Mouse (Mus musculus) limb, embryonic 10.5 days (tissue): ENCODE data around the gene Zfp410. TPM values are rescaled to one million over a fixed set of nuclear protein-coding genes. Genes with fewer than 3 reads are reported as not detected.
A peak's percentile ranks its signal among the peaks of the same experiment; 100 is the strongest.
"Not testable (repeated sequence)": the region's sequence is repeated elsewhere in the genome, so short reads cannot be mapped to it uniquely, and the experiment has no call there.

Experiments
- DNase-seq: peaks from one replicate; pipeline ENCODE4 v3.0.0-alpha.2; 2017; ENCODE audit warnings: low spot score
- H3K27ac ChIP-seq: fragments of 300-500 bp; sonication (generic); 2 replicates; pipeline ENCODE4 v1.5.1; 2016; ENCODE audit warnings: mild to moderate bottlenecking
- H3K27me3 ChIP-seq: fragments of 300-500 bp; sonication (generic); 2 replicates; pipeline ENCODE4 v1.6.1; 2016; ENCODE audit warnings: low read depth, mild to moderate bottlenecking; ENCODE audit not compliant: poor library complexity, severe bottlenecking
- H3K36me3 ChIP-seq: fragments of 300-500 bp; sonication (generic); 2 replicates; pipeline ENCODE4 v1.6.1; 2016; ENCODE audit warnings: mild to moderate bottlenecking, moderate library complexity
- H3K4me1 ChIP-seq: fragments of 300-500 bp; sonication (generic); 2 replicates; pipeline ENCODE4 v1.6.1; 2016
- H3K4me3 ChIP-seq: fragments of 300-500 bp; sonication (generic); 2 replicates; pipeline ENCODE4 v1.5.1; 2016; ENCODE audit warnings: mild to moderate bottlenecking, moderate library complexity
- H3K9me3 ChIP-seq: fragments of 300-500 bp; sonication (generic); replicated peaks from 2 replicates; pipeline ENCODE4 v1.6.1; 2016; ENCODE audit warnings: mild to moderate bottlenecking
- WGBS: fragments of 180-500 bp; shearing (Covaris S2); methylation state at CpG from one replicate; pipeline ENCODE4 v1.1.7; 2016; 5-methylcytosine and 5-hydroxymethylcytosine counted together
- polyA plus RNA-seq: library from polyadenylated mRNA; unstranded; fragments of >200 nt; fragmentation: Nextera tagmentation; extraction: Ambion mirVana; gene quantifications from 2 replicates; pipeline ENCODE4 v1.2.1, GENCODE M21; 2016

Gene Zfp410
- polyA plus RNA-seq, 1 experiment from 2014 or later: 137 TPM

- no peaks in the 10 kb centered on the region for H3K27me3 ChIP-seq
- H3K36me3 ChIP-seq: peaks cover 27% of the 10 kb centered on the region
- H3K9me3 ChIP-seq: no peaks in the 10 kb centered on the region
- WGBS: 95% methylated on average over 2 of the region's 2 CpGs
- H3K4me3 ChIP-seq: no peak overlapping the region
- DNase-seq: no peak
- H3K4me1 ChIP-seq: no peaks in the 10 kb centered on the region
- H3K27ac ChIP-seq: no peak overlapping the region
Observed at GRCm38 (mm10) chr12:84299265-84299664, 17.4 kb upstream of the Zfp410 start.

- no peaks in the 10 kb centered on the region for H3K27me3 ChIP-seq
- 93% methylated on average over 5 of the region's 5 CpGs for WGBS
- H3K36me3 ChIP-seq: peaks cover 26% of the 10 kb centered on the region
- H3K4me3 ChIP-seq: no peak overlapping the region
- DNase-seq: no peak
- no peaks in the 10 kb centered on the region for H3K4me1 ChIP-seq
- H3K9me3 ChIP-seq: no peaks in the 10 kb centered on the region
- H3K27ac ChIP-seq: no peak overlapping the region
Observed at GRCm38 (mm10) chr12:84304101-84304500, 12.6 kb upstream of the Zfp410 start.

- H3K9me3 ChIP-seq: no peaks in the 10 kb centered on the region
- H3K4me1 ChIP-seq: no peaks in the 10 kb centered on the region
- no peak for DNase-seq
- no peak overlapping the region for H3K4me3 ChIP-seq
- H3K36me3 ChIP-seq: peaks cover 25% of the 10 kb centered on the region
- H3K27ac ChIP-seq: no peak overlapping the region
- no peaks in the 10 kb centered on the region for H3K27me3 ChIP-seq
- WGBS: 97% methylated on average over 1 of the region's 1 CpGs
Observed at GRCm38 (mm10) chr12:84304554-84304953, 12.1 kb upstream of the Zfp410 start.

GRCm38 (mm10) chr12:84311306-84311705, 5.3 kb upstream of the Zfp410 start:
- Histone ChIP-seq H3K36me3 (peaks cover 7% of the 10 kb centered on the region; the same call in 1 of the 2 replicates), H3K4me1 (peaks cover 5% of the 10 kb centered on the region), H3K27ac (no peak overlapping the region), H3K27me3 (no peaks in the 10 kb centered on the region), H3K4me3 (no peak overlapping the region), H3K9me3 (no peaks in the 10 kb centered on the region)
- DNase-seq: no peak
- WGBS: 84% methylated on average over 5 of the region's 5 CpGs

GRCm38 (mm10) chr12:84316006-84316405, 646 bp upstream of the Zfp410 start:
- Histone ChIP-seq H3K36me3 (peaks cover 6% of the 10 kb centered on the region; the same call in 1 of the 2 replicates), H3K4me3 (peak overlapping the region; percentile 83), H3K4me1 (peaks cover 21% of the 10 kb centered on the region), H3K27me3 (no peaks in the 10 kb centered on the region), H3K9me3 (no peaks in the 10 kb centered on the region), H3K27ac (peak overlapping the region; percentile 92)
- DNase-seq: no peak
- WGBS: 55% methylated on average over 7 of the region's 7 CpGs

- peaks cover 87% of the 10 kb centered on the region for H3K36me3 ChIP-seq
- WGBS: 85% methylated on average over 4 of the region's 4 CpGs
Observed at GRCm38 (mm10) chr12:84327111-84327512, 10.5 kb downstream of the Zfp410 start.

GRCm38 (mm10) chr12:84336963-84337625, 20.4 kb downstream of the Zfp410 start:
- Histone ChIP-seq H3K4me1 (no peaks in the 10 kb centered on the region), H3K9me3 (no peaks in the 10 kb centered on the region), H3K27me3 (no peaks in the 10 kb centered on the region), H3K4me3 (no peak overlapping the region), H3K36me3 (peaks cover 100% of the 10 kb centered on the region), H3K27ac (no peak overlapping the region)
- no peak for DNase-seq
- WGBS: 93% methylated on average over 11 of the region's 11 CpGs

More at GRCm38 (mm10) chr12:84327111-84327512, 10.5 kb downstream of the Zfp410 start:
- H3K4me3 ChIP-seq: no peak overlapping the region
- H3K9me3 ChIP-seq: no peaks in the 10 kb centered on the region
- H3K4me1 ChIP-seq: no peaks in the 10 kb centered on the region
- DNase-seq: no peak
- H3K27me3 ChIP-seq: no peaks in the 10 kb centered on the region
- no peak overlapping the region for H3K27ac ChIP-seq

GRCm38 (mm10) chr12:84347192-84347591, 30.5 kb downstream of the Zfp410 start:
- WGBS: 51% methylated on average over 2 of the region's 2 CpGs
- peaks cover 58% of the 10 kb centered on the region for H3K36me3 ChIP-seq

GRCm38 (mm10) chr12:84358699-84359098, 42.0 kb downstream of the Zfp410 start:
- not testable (repeated sequence) for H3K9me3 ChIP-seq
- 82% methylated on average over 2 of the region's 2 CpGs for WGBS

More at GRCm38 (mm10) chr12:84347192-84347591, 30.5 kb downstream of the Zfp410 start:
- Histone ChIP-seq H3K9me3 (no peaks in the 10 kb centered on the region), H3K4me3 (no peak overlapping the region), H3K27me3 (no peaks in the 10 kb centered on the region), H3K4me1 (no peaks in the 10 kb centered on the region), H3K27ac (no peak overlapping the region)
- peak; percentile 39 for DNase-seq

GRCm38 (mm10) chr12:84361555-84362489, 45.2 kb downstream of the Zfp410 start, which contains the start of the genes Coq6 and Fam161b:
TSS of gene Coq6 (plus strand) at chr12:84361657.
TSS of gene Fam161b (minus strand) at chr12:84361833.
- H3K4me1 ChIP-seq: peaks cover 16% of the 10 kb centered on the region
- no peaks in the 10 kb centered on the region for H3K9me3 ChIP-seq
- H3K36me3 ChIP-seq: peaks cover 1% of the 10 kb centered on the region
- H3K27me3 ChIP-seq: no peaks in the 10 kb centered on the region
- WGBS: 0% methylated on average over 51 of the region's 51 CpGs
- peak within 1 kb of the TSS; percentile 84 for H3K4me3 ChIP-seq
- DNase-seq: peak; percentile 90
- H3K27ac ChIP-seq: peak within 1 kb of the TSS; percentile 81

More at GRCm38 (mm10) chr12:84358699-84359098, 42.0 kb downstream of the Zfp410 start:
- H3K4me3 ChIP-seq, DNase-seq, H3K27ac ChIP-seq, H3K27me3 ChIP-seq: not testable (repeated sequence)
- Histone ChIP-seq H3K36me3 (peaks cover 12% of the 10 kb centered on the region; the same call in 1 of the 2 replicates), H3K4me1 (peaks cover 16% of the 10 kb centered on the region)

GRCm38 (mm10) chr12:84362872-84363271, 46.2 kb downstream of the Zfp410 start:
- Histone ChIP-seq H3K4me1 (peaks cover 16% of the 10 kb centered on the region), H3K36me3 (peaks cover 10% of the 10 kb centered on the region), H3K4me3 (peak overlapping the region; percentile 84), H3K9me3 (no peaks in the 10 kb centered on the region), H3K27ac (no peak overlapping the region), H3K27me3 (no peaks in the 10 kb centered on the region)
- no peak for DNase-seq
- WGBS: 53% methylated on average over 2 of the region's 2 CpGs

GRCm38 (mm10) chr12:84364291-84364690, 47.6 kb downstream of the Zfp410 start:
- H3K4me3 ChIP-seq: no peak overlapping the region
- WGBS: 84% methylated on average over 9 of the region's 9 CpGs

GRCm38 (mm10) chr12:84365137-84365536, 48.5 kb downstream of the Zfp410 start:
- Histone ChIP-seq H3K4me3 (no peak overlapping the region), H3K27me3 (no peaks in the 10 kb centered on the region), H3K4me1 (peaks cover 16% of the 10 kb centered on the region), H3K9me3 (no peaks in the 10 kb centered on the region), H3K36me3 (peaks cover 33% of the 10 kb centered on the region), H3K27ac (no peak overlapping the region)
- WGBS: 95% methylated on average over 6 of the region's 6 CpGs
- no peak for DNase-seq

More at GRCm38 (mm10) chr12:84364291-84364690, 47.6 kb downstream of the Zfp410 start:
- Histone ChIP-seq H3K9me3 (no peaks in the 10 kb centered on the region), H3K27ac (no peak overlapping the region), H3K27me3 (no peaks in the 10 kb centered on the region), H3K4me1 (peaks cover 16% of the 10 kb centered on the region), H3K36me3 (peaks cover 24% of the 10 kb centered on the region)
- DNase-seq: no peak
